Mouse (Mus musculus) stomach, embryonic 14.5 days (tissue): ENCODE data around the gene Bnip3. TPM values are rescaled to one million over a fixed set of nuclear protein-coding genes. Genes with fewer than 3 reads are reported as not detected.

ENCODE experiments used
- ATAC-seq: fragments of 200-750 bp; cut with Nextera tagmentation; 2 replicates; pipeline ENCODE4 v1.8.0; 2017; ENCODE audit warnings: low read depth, moderate TSS enrichment; ENCODE audit not compliant: insufficient number of reproducible peaks, insufficient read depth, low FRiP score
- H3K27ac ChIP-seq: fragments of 300-500 bp; sonication (generic); 2 replicates; pipeline ENCODE4 v1.5.1; 2014; ENCODE audit warnings: mild to moderate bottlenecking, low read length, moderate library complexity, mixed read lengths
- H3K27me3 ChIP-seq: fragments of 300-500 bp; sonication (generic); 2 replicates; pipeline ENCODE4 v1.6.1; 2014; ENCODE audit warnings: low read length, control low read depth, mixed read lengths; ENCODE audit not compliant: control insufficient read depth, insufficient read depth
- H3K36me3 ChIP-seq: fragments of 300-500 bp; sonication (generic); 2 replicates; pipeline ENCODE4 v1.6.1; 2014; ENCODE audit warnings: mild to moderate bottlenecking, control low read depth, low read length, moderate library complexity, mixed read lengths; ENCODE audit not compliant: control insufficient read depth, insufficient read depth
- H3K4me1 ChIP-seq: fragments of 300-500 bp; sonication (generic); 2 replicates; pipeline ENCODE4 v1.6.1; 2014; ENCODE audit warnings: low read length, control low read depth, mixed read lengths; ENCODE audit not compliant: control insufficient read depth, insufficient read depth
- H3K4me2 ChIP-seq: fragments of 300-500 bp; sonication (generic); replicated peaks from 2 replicates; pipeline ENCODE4 v1.6.1; 2014; ENCODE audit warnings: low read depth, low read length, control low read depth
- H3K4me3 ChIP-seq: fragments of 300-500 bp; sonication (generic); 2 replicates; pipeline ENCODE4 v1.5.1; 2014; ENCODE audit warnings: low read depth, low read length, control low read depth
- H3K9ac ChIP-seq: fragments of 300-500 bp; sonication (generic); replicated peaks from 2 replicates; pipeline ENCODE4 v1.6.1; 2014; ENCODE audit warnings: low read depth, mild to moderate bottlenecking, control low read depth, low read length, moderate library complexity, mixed read lengths
- H3K9me3 ChIP-seq: fragments of 300-500 bp; sonication (generic); 2 replicates; pipeline ENCODE4 v1.6.1; 2016; ENCODE audit warnings: low read depth, low read length, control low read depth; ENCODE audit not compliant: control insufficient read depth
- WGBS: fragments of 180-500 bp; shearing (Covaris S2); extraction: QIAGEN DNeasy Blood & Tissue Kit; methylation state at CpG from one replicate; pipeline ENCODE4 v1.1.7; 2014; 5-methylcytosine and 5-hydroxymethylcytosine counted together
- polyA plus RNA-seq: library from polyadenylated mRNA; unstranded; fragments of >200 nt; fragmentation: Nextera tagmentation; extraction: Ambion mirVana; gene quantifications from 2 replicates; pipeline ENCODE4 v1.2.1, GENCODE M21; 2014

Bnip3 gene
- 118 and 147 TPM in 2 replicates for polyA plus RNA-seq

DNA sequence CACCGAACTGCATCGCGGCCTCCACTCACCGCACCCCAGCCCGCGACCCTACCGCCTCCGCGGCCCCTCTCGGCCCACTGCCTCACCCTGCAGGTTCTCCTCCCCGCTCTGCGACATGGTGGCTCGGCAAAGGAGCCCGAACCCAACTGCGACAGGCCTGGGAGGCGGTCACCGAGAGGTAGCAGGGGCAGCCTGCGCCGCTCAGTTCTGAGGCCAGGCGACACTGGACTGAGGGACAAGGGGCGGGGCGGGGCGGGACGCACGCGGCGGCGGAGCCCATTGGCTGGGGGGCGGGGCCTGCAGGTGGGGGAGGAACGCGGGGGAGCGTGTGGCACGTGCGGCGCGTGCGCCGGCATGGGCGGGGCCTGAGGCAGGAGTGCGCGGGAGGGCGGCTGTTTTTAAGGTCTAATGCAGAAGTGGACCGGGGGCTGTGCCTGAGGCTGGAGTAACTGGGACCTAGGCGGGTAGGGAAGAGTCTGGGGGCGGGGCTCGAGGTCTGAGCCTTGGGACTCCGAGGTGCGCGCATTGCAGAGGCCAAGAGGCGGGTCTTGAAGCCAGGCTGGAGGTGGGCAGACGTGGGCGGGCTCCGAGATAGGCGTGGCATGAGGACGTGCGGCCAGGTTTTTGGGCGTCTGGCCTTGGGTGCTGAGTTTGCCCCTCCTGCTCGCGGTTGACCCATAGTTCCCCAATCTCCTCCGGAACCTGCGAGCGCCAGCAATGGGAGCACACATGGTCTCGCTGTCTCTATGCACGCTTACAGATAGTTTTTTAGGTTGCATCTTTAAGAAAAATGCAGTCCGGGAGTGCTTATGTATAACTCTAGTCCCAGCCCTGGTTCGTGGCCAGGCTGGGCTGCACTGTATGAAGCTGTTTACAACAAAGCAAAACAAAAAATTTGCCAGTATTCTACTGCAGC lies at the start of gene Bnip3:
TSS of gene Bnip3 (minus strand) at position 243 of the 916 bp plus-strand sequence.
- H3K9me3 ChIP-seq: no peaks in the 10 kb centered on the region
- WGBS: under 1% methylated on average over 65 of the region's 66 CpGs
- H3K36me3 ChIP-seq: no peaks in the 10 kb centered on the region
- peak within 1 kb of the TSS; percentile 73 for H3K9ac ChIP-seq
- H3K27me3 ChIP-seq: no peaks in the 10 kb centered on the region
- H3K4me1 ChIP-seq: peaks cover 16% of the 10 kb centered on the region; the same call in 1 of the 2 replicates
- H3K27ac ChIP-seq: peak within 1 kb of the TSS; percentile 74; the same call in 1 of the 2 replicates
- H3K4me2 ChIP-seq: peak within 1 kb of the TSS; percentile 70
- peak within 1 kb of the TSS; percentile 52 for H3K4me3 ChIP-seq
- ATAC-seq: peak; percentile 95

DNA sequence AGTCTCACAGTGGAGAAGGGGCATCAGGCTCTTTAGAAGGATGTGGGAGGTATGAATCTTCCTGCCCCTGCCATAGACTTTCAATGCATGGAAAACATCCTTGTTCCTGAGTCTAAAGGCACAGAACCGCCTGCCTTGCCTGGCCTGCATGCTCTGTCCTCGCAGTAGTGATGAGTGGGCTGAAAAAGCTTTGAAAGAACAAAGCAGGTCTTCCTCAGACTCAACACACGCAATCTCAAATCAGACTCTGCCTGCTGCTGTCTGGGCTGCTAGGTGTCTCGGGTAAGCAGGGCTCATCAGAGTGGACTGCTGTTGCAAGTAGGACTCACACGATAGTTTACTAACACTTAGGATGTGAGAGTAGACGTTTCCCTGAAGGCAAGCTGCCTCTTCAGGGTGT lies 47.8 kb upstream of the Bnip3 start:
- no peak overlapping the region for H3K4me2 ChIP-seq
- ATAC-seq: no peak
- H3K4me1 ChIP-seq: no peaks in the 10 kb centered on the region
- no peak overlapping the region for H3K9ac ChIP-seq
- no peaks in the 10 kb centered on the region for H3K9me3 ChIP-seq
- H3K36me3 ChIP-seq: no peaks in the 10 kb centered on the region
- H3K27me3 ChIP-seq: no peaks in the 10 kb centered on the region
- 69% methylated on average over 6 of the region's 6 CpGs for WGBS
- H3K27ac ChIP-seq: no peak overlapping the region
- H3K4me3 ChIP-seq: no peak overlapping the region

DNA sequence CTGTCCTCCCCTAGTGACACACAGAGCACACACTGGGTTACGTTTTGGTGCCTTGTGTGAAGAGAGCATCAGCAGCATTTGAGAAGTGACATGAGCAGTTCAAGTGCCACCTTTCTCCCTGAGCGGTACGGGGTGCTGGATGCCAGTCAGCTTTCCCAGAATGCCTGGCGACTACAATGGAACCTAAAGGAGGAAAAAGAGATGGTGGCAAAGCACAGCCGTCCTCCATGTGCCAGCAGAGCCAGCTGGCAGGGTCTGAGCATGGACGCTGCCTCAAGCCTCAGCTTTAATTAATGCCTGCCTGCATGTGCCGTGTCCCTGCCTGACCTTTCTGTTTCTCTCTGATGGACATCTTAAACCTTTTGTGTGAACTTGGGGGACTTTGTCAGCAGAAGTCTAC lies 46.5 kb upstream of the Bnip3 start:
- H3K27ac ChIP-seq: no peak overlapping the region
- no peak for ATAC-seq
- H3K4me2 ChIP-seq: no peak overlapping the region
- H3K27me3 ChIP-seq: no peaks in the 10 kb centered on the region
- WGBS: 82% methylated on average over 7 of the region's 7 CpGs
- H3K4me1 ChIP-seq: no peaks in the 10 kb centered on the region
- no peaks in the 10 kb centered on the region for H3K9me3 ChIP-seq
- no peaks in the 10 kb centered on the region for H3K36me3 ChIP-seq
- no peak overlapping the region for H3K9ac ChIP-seq
- no peak overlapping the region for H3K4me3 ChIP-seq

DNA sequence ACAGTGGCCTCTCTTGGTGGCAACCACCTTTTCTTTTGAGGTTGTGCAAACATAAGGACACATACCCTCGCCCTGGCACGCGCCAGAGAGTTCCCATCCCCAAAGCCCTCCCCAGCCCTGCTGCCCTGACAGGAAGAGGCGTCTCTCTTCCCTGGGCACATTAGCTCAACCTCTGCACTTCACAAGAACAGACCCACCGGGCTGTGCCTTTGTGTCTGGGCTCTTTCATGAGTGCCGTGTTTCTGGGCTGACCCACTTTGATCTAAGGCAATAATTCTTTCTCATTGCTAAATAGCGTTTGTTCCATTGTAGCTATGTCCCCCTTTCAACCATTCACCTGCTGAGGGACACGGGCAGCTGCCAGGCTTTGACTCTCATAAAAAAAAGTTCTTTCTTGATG lies 39.0 kb upstream of the Bnip3 start:
- Histone ChIP-seq H3K9ac (no peak overlapping the region), H3K4me1 (no peaks in the 10 kb centered on the region), H3K27ac (no peak overlapping the region), H3K27me3 (no peaks in the 10 kb centered on the region), H3K4me3 (no peak overlapping the region), H3K36me3 (no peaks in the 10 kb centered on the region), H3K9me3 (no peaks in the 10 kb centered on the region), H3K4me2 (no peak overlapping the region)
- 55% methylated on average over 8 of the region's 8 CpGs for WGBS
- ATAC-seq: no peak

DNA sequence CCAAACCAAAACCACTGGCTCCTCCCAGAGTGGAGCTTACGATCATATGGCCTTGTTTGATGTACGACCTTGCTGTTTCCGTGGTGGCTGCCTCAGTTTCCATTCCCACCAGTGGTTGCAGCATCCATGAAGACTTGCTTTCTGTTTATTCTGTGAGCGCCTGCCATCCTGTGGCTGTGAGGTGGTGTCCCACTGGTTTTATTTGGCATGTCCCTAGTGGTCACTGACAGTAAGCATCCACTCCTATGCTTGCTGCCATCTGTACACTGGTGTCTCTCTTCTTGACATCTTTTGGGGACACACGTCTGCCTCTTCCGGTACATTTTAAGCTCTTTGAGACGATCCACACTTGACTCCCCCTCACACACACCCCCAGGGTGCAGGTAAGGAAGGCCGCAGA lies 38.4 kb upstream of the Bnip3 start:
- H3K9me3 ChIP-seq: no peaks in the 10 kb centered on the region
- no peaks in the 10 kb centered on the region for H3K4me1 ChIP-seq
- no peak overlapping the region for H3K27ac ChIP-seq
- no peaks in the 10 kb centered on the region for H3K36me3 ChIP-seq
- no peak overlapping the region for H3K4me2 ChIP-seq
- 85% methylated on average over 8 of the region's 8 CpGs for WGBS
- H3K9ac ChIP-seq: no peak overlapping the region
- H3K4me3 ChIP-seq: no peak overlapping the region
- ATAC-seq: no peak
- peaks cover under 1% of the 10 kb centered on the region; the same call in 1 of the 2 replicates for H3K27me3 ChIP-seq

DNA sequence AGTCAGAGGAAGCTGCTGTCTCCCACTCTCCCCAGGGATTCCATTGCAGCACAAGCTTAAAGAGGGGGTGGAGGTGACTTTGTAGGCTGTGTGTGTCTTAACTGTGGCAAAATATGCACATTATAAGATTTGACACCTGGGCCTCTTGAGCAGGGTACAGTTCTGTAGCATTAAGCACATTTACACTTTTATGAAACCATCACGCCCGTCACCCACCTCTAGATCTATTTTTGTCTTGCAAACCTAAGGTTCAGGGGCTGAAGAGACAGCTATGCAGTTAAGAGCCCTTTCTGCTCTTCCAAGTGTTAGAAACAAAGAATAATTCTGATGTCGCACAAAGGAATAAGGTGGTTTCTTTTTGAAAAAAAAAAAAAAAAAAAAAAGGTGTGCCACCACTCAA lies 36.3 kb upstream of the Bnip3 start:
- Histone ChIP-seq H3K4me1 (no peaks in the 10 kb centered on the region; the same call in 1 of the 2 replicates), H3K9me3 (no peaks in the 10 kb centered on the region), H3K27me3 (peaks cover 20% of the 10 kb centered on the region), H3K4me3 (no peak overlapping the region), H3K9ac (no peak overlapping the region), H3K4me2 (no peak overlapping the region), H3K36me3 (no peaks in the 10 kb centered on the region), H3K27ac (no peak overlapping the region)
- WGBS: 59% methylated on average over 3 of the region's 3 CpGs
- ATAC-seq: no peak

DNA sequence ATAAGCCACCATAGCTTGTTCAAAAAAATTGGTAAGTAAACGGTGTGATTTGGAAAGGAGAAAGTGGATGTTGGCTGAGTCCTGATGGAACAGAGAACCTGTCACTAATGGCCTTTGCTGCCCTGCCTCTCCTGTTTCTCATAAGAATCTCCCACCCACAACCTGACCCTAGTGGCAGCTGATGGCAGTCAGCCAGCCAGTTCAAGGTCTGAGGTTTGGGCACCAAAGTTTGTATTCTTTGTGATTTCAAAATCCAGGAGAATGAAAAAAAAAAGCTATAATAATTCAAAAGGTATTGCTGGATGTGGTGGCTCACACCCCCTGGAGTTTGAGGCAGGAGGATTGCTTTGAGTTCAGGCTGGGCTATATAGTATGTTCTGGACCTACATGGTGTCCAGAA lies 33.0 kb upstream of the Bnip3 start:
- no peaks in the 10 kb centered on the region for H3K36me3 ChIP-seq
- no peak overlapping the region for H3K27ac ChIP-seq
- peaks cover 3% of the 10 kb centered on the region; the same call in 1 of the 2 replicates for H3K4me1 ChIP-seq
- no peaks in the 10 kb centered on the region for H3K9me3 ChIP-seq
- peaks cover 31% of the 10 kb centered on the region for H3K27me3 ChIP-seq
- no peak overlapping the region for H3K4me3 ChIP-seq
- H3K9ac ChIP-seq: no peak overlapping the region
- WGBS: 82% methylated on average over 1 of the region's 1 CpGs
- no peak overlapping the region for H3K4me2 ChIP-seq
- no peak for ATAC-seq

DNA sequence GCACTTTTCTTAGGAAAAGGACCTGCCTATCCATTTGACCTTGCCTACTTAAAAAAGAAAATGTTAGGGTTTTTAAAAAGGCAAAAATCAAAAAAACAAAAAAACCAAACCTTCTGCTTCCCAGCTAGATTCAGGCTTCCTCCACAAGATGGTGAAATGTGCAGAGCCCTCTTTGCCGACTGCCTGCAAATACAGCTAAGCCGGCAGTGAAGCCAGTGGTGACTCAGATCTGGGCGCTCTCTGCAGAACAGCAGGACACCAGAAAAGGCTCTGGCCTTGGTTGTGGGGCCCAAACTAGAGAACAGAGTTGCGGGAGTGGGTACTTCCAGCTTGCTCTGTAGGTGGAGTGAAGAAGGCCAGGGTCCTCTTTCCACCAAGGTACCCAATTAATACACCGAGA lies 32.3 kb upstream of the Bnip3 start:
- Histone ChIP-seq H3K9me3 (no peaks in the 10 kb centered on the region), H3K4me2 (peak overlapping the region; percentile 76; the same call in 1 of the 2 replicates), H3K27me3 (peaks cover 31% of the 10 kb centered on the region), H3K9ac (no peak overlapping the region), H3K36me3 (no peaks in the 10 kb centered on the region), H3K4me3 (peak overlapping the region; percentile 40), H3K4me1 (peaks cover 3% of the 10 kb centered on the region; the same call in 1 of the 2 replicates), H3K27ac (no peak overlapping the region)
- ATAC-seq: no peak
- WGBS: 30% methylated on average over 5 of the region's 5 CpGs
